Mouse (Mus musculus): ENCODE measurements around the gene Des.

Gene Des

DNA sequence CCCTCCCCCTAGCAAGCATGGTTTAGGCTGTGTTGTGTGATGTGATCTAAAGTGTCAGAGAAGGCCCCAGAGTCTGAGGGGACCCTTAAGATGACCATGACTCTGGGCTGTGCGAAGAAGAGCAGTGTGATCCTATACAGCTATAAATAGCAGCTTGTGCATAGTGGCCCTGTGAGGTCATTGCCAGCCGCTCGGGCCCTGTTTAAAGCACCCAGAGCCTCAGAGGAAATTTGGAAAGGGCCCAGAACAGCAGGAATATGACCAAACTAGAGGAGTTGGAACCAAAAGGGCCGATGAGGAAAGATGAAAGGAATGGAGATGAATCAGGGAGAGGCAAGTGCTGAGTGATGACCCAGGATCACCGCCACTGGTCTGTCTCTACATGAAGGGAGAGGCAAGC is 12.8 kb upstream of the Des start:
- DNase-seq (ENCODE audit: low read depth, low spot score), result no peak

DNA sequence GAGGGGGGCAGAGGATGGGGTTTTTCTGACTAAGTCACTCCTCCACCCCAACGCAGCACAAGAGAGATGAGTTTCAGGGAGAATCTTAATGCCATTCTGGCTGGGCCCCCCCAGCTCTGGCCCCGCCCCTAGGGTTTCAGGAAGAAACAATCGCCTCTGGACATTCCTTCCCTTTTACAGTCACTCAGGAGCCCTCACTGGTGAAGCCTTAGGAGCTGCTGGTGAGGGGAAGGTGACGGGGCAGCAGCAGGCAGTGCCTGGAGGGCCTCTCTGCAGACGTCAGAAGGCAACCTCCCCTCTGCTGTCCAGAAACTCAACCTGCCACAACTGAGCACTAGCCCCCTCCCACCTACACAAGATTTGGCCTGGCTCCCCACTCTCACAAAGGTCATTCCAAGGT is 10.9 kb upstream of the Des start:
- no peak for DNase-seq (ENCODE audit: low read depth, low spot score)

GRCm38 (mm10) chr1:75357261-75357660 is 2.9 kb upstream of the Des start:
- no peak for DNase-seq (ENCODE audit: low read depth, low spot score)

DNA sequence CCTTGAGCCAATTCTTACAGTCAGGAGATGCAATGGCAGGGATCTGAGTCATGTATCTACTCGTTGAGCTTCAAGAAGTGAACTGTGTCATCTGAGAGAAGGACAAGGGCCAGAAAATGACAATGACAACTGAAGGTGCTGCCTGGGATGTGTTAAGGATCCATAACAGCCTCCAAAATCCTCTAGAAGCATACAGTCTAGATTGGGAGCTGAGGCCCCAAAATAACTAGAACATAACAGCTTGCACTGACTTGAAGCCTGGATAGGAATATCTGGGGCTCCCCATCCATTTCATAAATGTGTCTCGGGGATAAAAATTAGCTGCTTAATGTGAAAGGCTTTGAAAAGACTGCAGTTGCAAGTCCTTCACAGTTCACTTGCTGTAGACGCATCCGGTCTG is 2.1 kb upstream of the Des start:
- no peak for DNase-seq (ENCODE audit: low read depth, low spot score)

GRCm38 (mm10) chr1:75359346-75359745 is 783 bp upstream of the Des start:
- DNase-seq (ENCODE audit: low read depth, low spot score), result no peak

DNA sequence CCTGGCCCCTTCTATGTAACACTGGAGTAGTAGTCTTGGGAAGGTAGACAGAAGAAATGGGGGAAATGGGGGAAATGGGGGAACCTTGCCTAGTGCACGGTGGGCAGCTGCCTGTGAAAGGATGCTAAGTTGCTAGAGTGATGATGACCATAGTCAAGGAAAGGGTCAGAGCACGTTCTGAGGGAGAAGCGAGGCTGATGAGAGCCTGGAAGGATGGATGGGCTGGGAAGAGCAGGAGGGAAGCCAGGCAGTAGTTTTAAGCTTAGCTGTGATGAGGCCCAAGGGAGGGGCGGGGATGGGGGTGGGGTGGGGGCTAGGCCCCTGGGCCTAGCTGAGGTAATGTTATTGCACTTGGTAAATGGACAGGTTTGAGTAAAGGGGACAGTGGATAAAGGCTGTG is 994 bp downstream of the Des start:
- no peak for DNase-seq (ENCODE audit: low read depth, low spot score)

DNA sequence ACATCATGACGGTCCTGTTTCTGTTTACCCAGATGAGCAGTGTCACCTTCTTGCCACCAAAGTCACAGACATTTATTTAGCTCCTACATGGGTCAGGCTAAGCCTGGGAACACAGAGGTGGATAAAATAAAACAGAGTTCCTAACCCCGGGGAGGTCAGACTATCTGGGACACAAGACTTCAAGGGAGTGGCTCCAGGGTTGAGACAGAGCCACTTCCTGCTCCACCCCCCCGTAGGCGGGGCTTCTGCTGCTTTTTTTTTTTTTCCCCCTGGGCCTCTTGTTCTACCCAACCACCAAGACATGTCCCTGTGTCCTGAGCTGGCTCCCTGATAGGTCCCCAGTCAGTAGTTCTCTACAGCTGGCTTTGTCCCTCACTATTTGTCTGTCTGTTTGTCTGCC is 1.6 kb downstream of the Des start:
- no peak for DNase-seq (ENCODE audit: low read depth, low spot score)

GRCm38 (mm10) chr1:75363868-75364267 is 3.7 kb downstream of the Des start:
- no peak for DNase-seq (ENCODE audit: low read depth, low spot score)

- DNase-seq (ENCODE audit: low read depth, low spot score), result no peak
These were observed 5.5 kb downstream of the Des start for GRCm38 (mm10) chr1:75365510-75366137.

- DNase-seq (ENCODE audit: low read depth, low spot score), result no peak
These were observed 9.3 kb downstream of the Des start for GRCm38 (mm10) chr1:75369360-75369983.

DNA sequence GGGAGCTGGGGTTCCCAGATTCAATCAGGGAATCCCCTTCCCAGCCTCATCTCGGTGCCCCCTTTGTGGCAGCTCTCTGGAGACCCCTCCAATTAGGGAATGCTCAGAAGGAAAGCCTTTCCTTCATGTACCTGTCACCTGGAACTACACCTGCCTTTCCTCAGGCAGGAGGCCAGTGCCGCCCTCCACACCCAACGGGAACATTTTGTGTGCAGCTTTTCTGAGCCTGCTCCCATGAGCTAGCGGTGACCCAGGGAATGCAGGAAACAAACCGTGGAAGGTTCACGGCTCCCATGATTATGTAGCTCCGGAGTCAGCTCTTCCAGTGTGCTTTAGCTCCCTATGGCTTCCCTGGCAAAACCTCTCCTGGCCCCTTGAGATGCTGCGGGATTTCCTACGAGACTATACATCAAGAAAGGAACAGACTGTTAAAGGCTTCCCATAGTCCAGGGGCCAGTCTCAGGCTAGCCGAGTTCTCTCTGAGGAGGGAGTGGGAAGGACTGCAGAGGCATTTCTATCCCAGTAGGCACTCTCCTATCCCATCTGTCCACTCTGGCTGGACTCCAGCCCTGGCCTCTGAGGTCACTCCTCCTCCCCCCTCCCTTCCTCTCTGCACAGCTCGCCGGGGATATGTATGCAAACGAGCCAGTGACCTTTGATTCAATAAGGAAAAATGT is 10.0 kb downstream of the Des start:
- DNase-seq (ENCODE audit: low read depth, low spot score), result no peak

DNA sequence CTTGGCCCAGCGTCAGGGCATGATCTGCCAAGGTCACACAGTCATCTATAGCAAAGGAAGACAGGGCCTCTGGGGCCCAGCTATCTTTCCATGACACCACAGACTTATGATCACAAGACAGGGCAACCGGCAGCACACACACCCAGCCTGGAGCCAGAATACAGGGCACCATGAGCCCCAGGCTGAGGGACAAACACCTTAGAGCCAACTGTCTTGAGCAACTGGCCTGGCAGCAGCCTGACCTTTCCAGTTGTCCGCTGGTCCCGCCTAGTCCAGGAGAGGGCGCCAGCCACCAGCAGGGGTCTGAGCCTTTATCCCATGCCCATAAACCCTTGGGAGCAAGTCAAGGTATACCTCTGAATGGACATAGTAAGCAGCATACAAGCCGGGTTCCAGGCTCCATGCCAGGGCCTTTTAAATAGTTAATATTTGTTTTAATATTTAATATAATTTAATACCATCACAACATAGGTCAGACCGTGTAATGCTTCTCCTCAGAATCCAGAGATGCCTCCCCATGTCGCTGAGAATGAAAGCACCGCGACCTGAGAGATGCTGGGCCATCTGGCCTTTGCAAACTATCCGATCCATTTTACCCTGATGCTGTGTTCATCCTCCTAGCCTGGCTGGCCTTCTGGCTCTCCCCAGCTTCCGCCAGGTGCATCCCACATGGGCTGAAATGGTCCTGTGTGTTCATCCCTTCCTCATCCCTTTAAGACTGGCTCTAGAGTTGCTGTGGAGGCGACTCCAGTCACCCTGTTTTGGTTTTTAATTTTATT is 11.4 kb downstream of the Des start:
- no peak for DNase-seq (ENCODE audit: low read depth, low spot score)

DNA sequence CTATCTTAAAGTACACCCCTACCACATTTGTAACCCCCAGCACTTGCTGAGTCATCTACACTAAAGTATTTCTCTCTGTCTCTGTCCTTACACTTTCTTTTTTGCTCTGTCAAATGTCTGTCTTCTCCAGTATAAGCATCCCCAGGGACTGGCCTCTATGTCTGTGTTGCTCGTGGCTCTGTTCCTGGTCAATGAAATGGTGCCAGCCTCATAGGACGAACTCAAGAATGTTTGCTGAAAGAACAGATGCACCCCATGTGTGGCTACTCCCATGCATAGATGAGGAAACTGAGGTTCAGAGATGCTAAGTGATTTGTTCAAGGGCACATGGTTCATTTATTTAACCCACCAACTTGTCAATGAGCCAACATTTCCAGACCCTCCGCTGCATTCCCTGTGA is 12.3 kb downstream of the Des start:
- no peak for DNase-seq (ENCODE audit: low read depth, low spot score)

DNA sequence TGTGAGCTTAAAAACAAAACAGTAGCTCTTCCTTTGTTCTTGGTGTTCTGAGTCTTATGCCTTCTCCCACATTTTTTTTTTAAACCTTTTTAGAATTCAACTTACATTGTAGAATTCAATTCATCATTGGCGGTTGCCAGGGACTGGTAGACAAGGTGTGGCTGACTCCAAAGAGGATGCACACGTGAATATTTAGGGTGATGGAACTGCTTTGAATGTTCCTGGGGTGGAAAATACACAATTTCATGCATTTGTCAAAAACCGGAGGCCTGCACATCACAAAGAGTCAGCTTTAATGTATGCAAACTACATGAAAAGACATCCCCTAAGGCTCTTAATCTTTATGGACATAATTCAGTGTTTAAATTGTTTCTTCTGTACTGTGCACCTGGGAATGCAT is 13.1 kb downstream of the Des start:
- DNase-seq (ENCODE audit: low read depth, low spot score), result no peak

DNA sequence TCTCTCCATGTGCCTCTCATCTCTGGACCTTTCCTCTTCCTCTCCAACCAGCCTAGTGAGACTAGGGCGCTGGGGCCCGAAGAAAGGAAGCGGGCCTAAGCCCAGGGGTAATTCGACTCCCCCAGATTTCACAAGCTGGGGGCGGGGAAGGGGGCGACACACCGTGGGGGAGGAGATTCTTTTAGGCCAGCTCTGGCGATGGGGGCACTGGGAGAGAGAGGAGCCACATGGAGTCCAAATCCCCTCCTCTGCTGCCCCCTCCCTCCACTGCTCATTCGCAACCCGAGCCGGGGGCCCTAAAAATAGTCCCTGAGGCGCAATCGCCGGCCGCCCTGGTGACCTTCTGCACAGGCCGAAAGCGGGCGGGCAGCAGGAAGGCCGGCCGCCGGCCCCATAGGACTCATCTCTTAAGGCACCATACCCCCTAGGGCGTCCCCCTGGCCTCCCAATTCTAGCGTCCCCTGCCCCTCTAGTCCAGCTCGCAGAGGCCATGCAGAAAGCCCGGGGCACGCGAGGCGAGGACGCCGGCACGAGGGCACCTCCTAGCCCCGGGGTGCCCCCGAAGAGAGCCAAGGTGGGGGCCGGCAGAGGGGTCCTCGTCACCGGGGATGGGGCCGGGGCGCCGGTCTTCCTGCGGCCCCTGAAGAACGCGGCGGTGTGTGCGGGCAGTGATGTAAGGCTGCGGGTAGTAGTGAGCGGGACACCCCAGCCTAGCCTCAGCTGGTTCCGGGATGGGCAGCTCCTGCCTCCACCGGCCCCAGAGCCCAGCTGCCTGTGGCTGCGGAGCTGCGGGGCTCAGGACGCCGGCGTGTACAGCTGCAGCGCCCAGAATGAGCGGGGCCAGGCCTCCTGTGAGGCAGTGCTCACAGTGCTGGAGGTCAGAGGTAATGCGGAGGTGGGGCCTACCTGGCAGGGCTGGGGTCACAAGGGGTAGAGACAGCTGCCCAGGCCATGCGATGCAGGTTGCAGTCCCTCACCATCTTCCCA is 15.1 kb downstream of the Des start, which contains the start of gene Speg:
Gene Speg, plus strand, starts transcription at position 348 of the 987 bp plus-strand sequence.
- DNase-seq (ENCODE audit: low read depth, low spot score), result no peak

DNA sequence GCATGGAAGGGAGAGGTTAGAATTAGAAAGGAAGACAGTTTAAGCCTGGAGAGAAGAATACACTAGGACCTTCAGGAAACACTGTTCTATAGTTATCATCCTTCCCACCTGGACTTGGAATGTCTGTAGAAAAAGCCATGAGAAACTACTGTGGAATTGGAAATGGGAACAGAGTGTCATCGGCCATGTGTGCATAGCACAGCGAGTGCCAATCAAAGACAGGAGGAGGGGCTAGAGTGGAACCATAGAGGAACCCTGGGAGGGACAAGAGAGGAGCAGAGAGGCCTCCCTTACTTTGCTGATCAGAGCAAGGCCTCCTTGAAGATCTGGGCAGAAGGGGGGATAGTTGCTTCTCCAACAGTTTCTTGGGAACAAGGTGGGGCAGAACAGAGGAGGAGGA is 19.1 kb downstream of the Des start:
- DNase-seq (ENCODE audit: low read depth, low spot score), result no peak

- DNase-seq (ENCODE audit: low read depth, low spot score), result no peak
These were observed 19.8 kb downstream of the Des start for GRCm38 (mm10) chr1:75379931-75380330.

DNA sequence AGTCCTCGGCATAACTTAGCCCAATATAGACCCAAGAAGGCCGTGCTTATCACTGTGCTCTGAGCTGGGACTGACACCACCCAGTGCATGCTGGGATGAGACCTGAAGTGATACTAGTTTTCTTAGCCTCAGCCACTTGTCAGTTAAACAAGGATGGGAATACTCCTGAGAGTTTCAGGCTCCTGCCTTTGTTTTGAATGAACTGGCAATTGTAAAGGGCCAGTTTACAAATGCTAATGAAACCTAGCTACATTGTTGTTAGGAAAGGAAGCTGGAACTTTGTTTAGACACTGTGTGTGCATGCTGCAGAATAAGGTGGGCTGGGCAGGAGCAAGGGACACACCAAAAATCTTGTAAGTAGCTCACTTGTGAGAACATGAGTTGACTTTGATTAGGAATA is 20.8 kb downstream of the Des start:
- DNase-seq (ENCODE audit: low read depth, low spot score), result no peak

DNA sequence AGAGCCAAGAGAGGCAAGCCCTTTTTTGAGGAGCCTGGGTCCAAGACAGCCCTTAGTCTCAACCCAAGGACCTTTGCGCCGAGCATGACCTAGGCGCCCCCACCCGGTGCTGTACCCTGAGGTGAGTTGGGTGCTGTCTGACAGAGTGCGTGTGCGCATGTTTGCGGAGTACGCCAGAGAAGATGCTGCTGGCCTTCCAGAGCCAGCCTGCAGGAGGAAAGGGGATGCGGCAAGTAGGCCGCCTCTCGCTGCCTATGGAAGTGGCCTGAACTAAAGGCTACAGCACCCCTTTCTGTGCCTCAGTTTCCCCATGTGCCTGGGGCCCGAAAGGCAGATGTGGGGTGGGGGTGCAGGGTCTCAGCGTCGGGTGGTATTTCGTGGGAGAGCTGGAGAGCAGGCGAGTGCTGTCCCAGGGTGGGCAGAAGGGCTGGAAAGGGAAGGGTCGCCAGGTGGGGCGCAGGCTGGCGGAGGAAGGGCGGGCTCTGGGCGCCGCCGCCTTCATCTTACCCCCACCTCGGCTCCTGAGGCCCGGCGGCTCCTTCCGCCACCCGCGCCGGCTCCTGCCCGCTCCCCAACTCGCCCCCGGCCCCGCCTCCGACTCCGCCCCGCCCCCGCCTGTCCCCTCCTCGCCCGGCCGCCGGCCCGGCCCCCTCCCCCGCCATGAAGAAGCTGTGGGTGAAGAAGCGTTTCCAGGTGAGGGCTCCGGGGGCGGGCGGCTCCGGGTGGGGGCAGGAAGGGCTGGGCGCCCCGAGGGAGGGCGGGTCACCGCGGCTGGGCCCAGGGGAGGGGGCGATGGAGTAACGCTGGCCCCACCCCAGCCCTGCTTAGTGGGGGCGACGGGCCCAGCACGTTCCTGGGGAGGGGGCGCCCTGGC is 21.6 kb downstream of the Des start:
- DNase-seq (ENCODE audit: low read depth, low spot score), result no peak

DNA sequence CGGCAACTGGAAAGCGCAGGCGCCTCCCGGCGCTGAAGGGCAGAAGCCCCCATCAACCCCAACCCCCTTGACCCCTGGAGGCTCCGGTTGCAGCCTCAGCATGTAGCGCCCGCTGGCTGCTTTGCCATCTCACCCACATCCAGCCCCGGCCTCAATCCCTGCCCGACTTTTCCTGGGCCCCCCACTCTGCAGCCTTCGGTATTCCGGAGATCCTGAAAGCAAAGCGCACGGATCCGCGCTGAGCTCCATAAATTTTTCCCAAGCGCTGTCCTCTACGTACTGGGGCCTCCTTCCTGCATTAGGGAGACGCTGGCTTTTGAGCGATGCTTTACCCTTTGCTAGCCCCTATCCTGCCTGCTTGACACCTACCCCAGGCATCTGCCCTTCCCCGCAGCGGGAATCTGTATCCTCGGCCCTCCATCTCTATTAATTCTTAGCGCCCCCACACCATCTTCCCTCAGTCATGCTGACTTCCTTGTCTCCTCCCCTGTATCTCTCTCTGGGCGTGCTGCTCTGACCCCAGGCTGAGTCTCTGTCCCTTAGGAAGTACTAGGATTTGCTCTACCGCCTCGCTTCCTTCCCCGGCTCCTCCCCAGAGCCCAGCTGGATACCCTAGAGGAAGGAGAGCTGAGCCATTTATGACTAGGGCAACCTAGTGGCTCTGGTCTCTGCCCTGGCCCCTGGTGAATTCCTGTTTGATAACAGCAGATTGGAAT is 22.4 kb downstream of the Des start:
- no peak for DNase-seq (ENCODE audit: low read depth, low spot score)
